Mouse (Mus musculus) left cerebral cortex, adult 11 months (tissue): ENCODE measurements around the gene Carhsp1.
A peak's percentile ranks its signal among the peaks of the same experiment; 100 is the strongest.

Experiments used
- DNase-seq: peaks from one replicate; pipeline ENCODE4 v3.0.0; 2022; ENCODE audit warnings: low spot score

Carhsp1 gene

DNA sequence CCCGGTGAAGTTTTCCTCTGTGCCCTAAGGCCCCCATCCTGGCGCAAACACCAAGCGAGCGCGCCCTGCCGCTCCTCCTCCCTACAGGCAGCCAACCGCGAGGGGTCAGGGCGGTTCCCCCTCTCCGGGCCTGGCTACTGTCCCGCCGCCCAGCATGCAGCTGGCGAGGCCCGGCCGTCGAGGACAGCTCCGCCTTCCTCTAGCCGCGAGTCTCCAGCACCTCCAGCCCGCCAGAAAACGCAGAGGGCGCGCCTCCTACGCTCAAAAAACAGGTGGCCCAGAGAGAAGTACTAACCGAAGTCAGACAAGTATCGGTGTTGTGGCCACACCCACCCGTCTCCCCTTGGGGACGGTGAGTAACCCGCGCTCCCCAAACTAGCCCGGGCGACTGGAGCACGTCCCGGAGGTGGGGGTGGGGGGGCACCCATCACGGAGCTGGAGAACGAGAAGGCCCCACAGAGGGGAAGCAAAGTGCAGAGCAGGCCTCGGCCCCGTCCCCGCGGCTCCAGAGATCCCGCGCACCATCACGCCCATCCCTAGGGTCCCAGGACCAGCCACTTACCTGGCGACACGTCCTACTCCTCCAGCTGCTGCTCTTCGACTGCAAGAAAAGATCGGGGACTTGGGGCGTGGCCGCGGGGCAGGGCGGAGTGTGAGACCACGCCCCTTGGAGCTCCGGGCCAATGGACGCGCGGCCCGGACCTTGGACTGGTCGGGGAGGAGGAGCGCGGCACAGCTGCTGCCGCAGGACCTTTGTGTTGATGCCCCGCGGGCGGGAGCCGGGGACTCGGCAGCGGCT is at the start of gene Carhsp1:
Gene Carhsp1 (minus strand): TSS at position 605 of the 799 bp plus-strand sequence.
- peak; percentile 87 for DNase-seq

DNA sequence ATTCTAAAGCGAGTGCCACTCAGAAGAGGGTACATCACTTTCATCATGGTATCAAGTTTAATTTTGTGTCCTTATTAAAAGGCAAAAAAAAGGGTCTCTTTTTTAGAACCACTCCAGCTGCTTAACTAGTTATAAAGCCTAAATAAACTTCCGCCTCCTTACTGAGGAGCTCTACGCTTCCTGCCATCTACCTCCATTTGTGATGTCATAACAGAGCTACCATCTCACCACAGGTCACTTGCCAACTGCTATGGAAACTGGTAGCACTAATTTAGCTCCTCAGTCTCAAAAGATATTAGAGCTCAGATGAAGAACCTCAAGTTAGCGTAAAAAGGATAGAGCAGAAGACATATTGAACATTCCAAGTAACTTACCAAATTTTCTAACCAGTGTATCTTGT is 48.5 kb upstream of the Carhsp1 start:
- no peak for DNase-seq

DNA sequence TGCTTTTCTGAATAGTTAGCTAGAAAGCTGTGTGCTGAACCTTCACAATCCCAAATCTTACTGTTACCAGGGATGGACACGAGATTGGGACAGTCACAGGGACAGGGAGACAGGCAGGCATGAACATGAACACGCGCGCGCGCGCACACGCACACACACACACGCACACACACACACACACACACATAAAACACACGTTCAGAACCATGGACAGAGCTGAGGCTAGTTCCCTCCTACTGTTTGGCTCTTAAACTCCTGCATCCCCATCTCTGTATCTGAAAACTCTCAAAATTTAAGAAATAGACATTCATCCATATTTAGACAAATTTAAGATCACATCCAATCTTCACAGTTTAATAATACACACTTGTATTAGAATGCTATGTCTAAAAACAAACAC is 45.8 kb upstream of the Carhsp1 start:
- DNase-seq = no peak

GRCm38 (mm10) chr16:8716300-8716699 is 44.3 kb upstream of the Carhsp1 start:
- no peak for DNase-seq

- no peak for DNase-seq
Observed at GRCm38 (mm10) chr16:8715513-8716080, 43.6 kb upstream of the Carhsp1 start.

GRCm38 (mm10) chr16:8714851-8715250 is 42.9 kb upstream of the Carhsp1 start:
- DNase-seq = no peak

GRCm38 (mm10) chr16:8711998-8712397 is 40.0 kb upstream of the Carhsp1 start:
- DNase-seq = no peak

DNA sequence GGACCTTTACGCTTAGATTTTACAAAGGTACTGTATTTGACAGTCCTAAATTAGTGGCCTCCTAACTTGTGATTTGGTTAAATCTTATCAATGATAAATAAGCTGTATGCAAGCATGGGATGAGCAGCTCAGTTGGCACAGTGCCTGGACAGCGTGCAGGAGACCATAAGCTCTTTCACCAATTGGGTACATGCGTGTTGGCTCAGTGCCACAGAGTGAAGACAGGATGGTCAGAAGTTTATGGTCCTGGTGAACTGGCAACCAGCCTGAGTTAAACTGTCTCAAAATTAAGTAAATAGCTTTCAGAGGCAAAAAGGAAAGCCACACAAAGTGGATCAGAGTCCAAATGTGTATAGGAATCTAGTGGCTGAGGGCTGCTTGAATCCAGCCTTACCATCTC is 28.6 kb upstream of the Carhsp1 start:
- DNase-seq = no peak

- DNase-seq = no peak
Observed at GRCm38 (mm10) chr16:8699556-8699955, 27.6 kb upstream of the Carhsp1 start.

GRCm38 (mm10) chr16:8691206-8691605 is 19.3 kb upstream of the Carhsp1 start:
- DNase-seq = no peak

- no peak for DNase-seq
Observed at GRCm38 (mm10) chr16:8689979-8690656, 18.2 kb upstream of the Carhsp1 start.

GRCm38 (mm10) chr16:8687559-8688112 is 15.7 kb upstream of the Carhsp1 start:
- no peak for DNase-seq

GRCm38 (mm10) chr16:8686871-8687535 is 15.0 kb upstream of the Carhsp1 start:
- no peak for DNase-seq

DNA sequence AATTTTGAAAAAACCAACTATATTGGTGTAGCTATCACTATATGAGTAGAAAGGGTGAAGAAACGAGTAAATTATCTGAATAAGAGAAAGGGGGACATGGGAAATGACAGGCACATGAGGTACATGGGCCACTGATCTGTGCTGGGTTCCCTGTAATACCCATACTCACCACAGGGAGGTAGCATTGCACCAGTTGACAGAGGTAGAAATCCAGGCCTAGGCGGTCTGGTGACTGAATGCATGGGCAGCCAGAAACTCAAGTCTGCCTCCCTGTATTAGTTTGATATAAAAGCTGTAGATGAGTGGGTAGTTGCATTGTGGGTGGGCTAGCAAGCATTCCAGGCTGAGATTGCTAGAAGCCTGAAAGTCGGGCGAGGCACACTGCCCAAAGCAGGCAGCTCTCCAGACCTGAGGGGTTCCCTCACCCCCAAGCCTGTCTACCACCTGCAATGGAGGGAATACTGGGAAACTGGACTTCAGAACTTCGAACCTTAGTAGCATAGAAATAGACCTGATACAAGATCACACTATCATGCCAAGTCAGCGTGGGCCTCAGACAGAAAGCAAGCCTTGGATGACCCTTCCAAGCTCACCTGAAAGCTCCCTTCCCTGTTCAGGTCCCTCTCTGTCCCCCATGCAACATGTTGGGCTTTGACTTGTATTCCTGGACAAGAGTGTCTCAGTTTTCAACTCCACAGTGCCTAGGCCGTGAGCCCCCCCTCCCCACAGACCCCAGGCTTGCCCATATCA is 14.3 kb upstream of the Carhsp1 start:
- DNase-seq = peak; percentile 77

- no peak for DNase-seq
Observed at GRCm38 (mm10) chr16:8685087-8685486, 13.1 kb upstream of the Carhsp1 start.

GRCm38 (mm10) chr16:8680470-8680869 is 8.5 kb upstream of the Carhsp1 start, which contains the start of gene Gm5767:
TSS of gene Gm5767 (plus strand) at chr16:8680770.
- no peak for DNase-seq

- no peak for DNase-seq
Observed at GRCm38 (mm10) chr16:8679780-8680179, 7.8 kb upstream of the Carhsp1 start.

GRCm38 (mm10) chr16:8678676-8679075 is 6.7 kb upstream of the Carhsp1 start:
- no peak for DNase-seq

GRCm38 (mm10) chr16:8678035-8678434 is 6.1 kb upstream of the Carhsp1 start:
- no peak for DNase-seq

DNA sequence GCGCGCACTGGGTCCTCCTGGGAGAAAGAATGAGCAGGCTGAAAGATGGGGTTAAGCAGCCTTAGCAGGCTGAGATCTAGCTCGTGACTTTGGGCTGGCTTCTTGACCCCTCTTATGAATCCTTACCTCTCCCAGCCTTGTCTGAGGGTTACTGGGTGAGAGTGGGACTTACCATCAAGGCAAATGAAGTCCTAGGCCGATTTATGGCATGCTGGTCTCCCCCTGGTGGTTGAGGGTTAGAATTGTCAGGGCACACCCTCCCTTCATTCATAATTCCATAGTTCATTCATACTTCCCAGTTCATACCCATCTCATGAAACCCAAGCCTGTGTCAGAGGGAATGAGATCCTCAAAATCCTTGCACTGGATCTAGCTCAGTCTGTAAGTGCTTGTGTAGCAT is 4.8 kb upstream of the Carhsp1 start:
- DNase-seq = no peak

GRCm38 (mm10) chr16:8676228-8676627 is 4.3 kb upstream of the Carhsp1 start:
- no peak for DNase-seq
